8 mouse cellular contexts compared by ENCODE assay signal in genomic region chr13:83523232-83523969, GRCm38 (mm10). TPM values are rescaled to one million over a fixed set of nuclear protein-coding genes. Genes with fewer than 3 reads are reported as not detected.
DNase-seq lines count a peak whose midpoint lies in the region; ATAC-seq and TF ChIP-seq lines count a peak whose summit lies in the region.

No protein-coding gene starts in this region.

- H3K9ac ChIP-seq in liver, embryonic 13.5 days: peak overlapping the region; percentile 54
- peak overlapping the region; percentile 16; the same call in 1 of the 2 replicates for H3K9ac ChIP-seq in stomach, embryonic 15.5 days

- no peak for TF ChIP-seq POLR2A in thymus, adult 2 months (IDR thresholded peaks at IDR 0.05; ENCODE audit: control insufficient read depth, extremely low read depth, insufficient read depth, low read length, poor library complexity)

- H3K4me2 ChIP-seq in liver, embryonic 13.5 days: peak overlapping the region; percentile 81
- peak overlapping the region; percentile 76 for H3K4me2 ChIP-seq in stomach, embryonic 15.5 days

- H3K4me1 ChIP-seq in thymus, adult 2 months (replicated peaks; ENCODE audit: control insufficient read depth, insufficient read depth, low read length): peaks cover 6% of the 10 kb centered on the region; the same call in 1 of the 2 replicates
- peaks cover 12% of the 10 kb centered on the region for H3K4me1 ChIP-seq in liver, embryonic 13.5 days (replicated peaks)
- H3K4me1 ChIP-seq in stomach, embryonic 15.5 days: no peaks in the 10 kb centered on the region

- no peak for DNase-seq in thymus, adult 2 months
- no peak for DNase-seq in thymus, adult 18-20 months
- DNase-seq in embryo, embryonic 9.5 days (ENCODE audit: extremely low spot score): peak; percentile 61
- peak; percentile 84 to 90 for DNase-seq in heart, adult 9 months (ENCODE audit: low spot score in 2 of 2)
- peak; percentile 42 to 45 for DNase-seq in kidney, adult 8-10 months
- DNase-seq in liver, embryonic 13.5 days: no peak

- no peaks in the 10 kb centered on the region for H3K36me3 ChIP-seq in thymus, adult 2 months (ENCODE audit: control insufficient read depth, insufficient read depth, low read length)
- no peaks in the 10 kb centered on the region for H3K36me3 ChIP-seq in liver, embryonic 13.5 days
- H3K36me3 ChIP-seq in stomach, embryonic 15.5 days: no peaks in the 10 kb centered on the region

- ATAC-seq in liver, embryonic 13.5 days (ENCODE audit: low read depth): peak; percentile 59; the same call in 1 of the 2 replicates
- peak; percentile 36 for ATAC-seq in monocyte, adult 5-6 weeks (replicated peaks; ENCODE audit: insufficient number of reproducible peaks, low FRiP score, low TSS enrichment, poor library complexity, severe bottlenecking)
- peak; percentile 51; the same call in 1 of the 2 replicates for ATAC-seq in stomach, embryonic 15.5 days (ENCODE audit: insufficient read depth, low FRiP score, low read depth)

- H3K4me3 ChIP-seq in thymus, adult 2 months (ENCODE audit: control insufficient read depth, insufficient read depth, low read length): peak overlapping the region; percentile 11
- peak overlapping the region; percentile 69 for H3K4me3 ChIP-seq in liver, embryonic 13.5 days (replicated peaks)
- H3K4me3 ChIP-seq in stomach, embryonic 15.5 days (replicated peaks): peak overlapping the region; percentile 63

- H3K27ac ChIP-seq in thymus, adult 2 months (ENCODE audit: control insufficient read depth, insufficient read depth, low read length): no peak overlapping the region
- H3K27ac ChIP-seq in liver, embryonic 13.5 days: no peak overlapping the region
- H3K27ac ChIP-seq in stomach, embryonic 15.5 days: peak overlapping the region; percentile 86

- H3K27me3 ChIP-seq in thymus, adult 2 months (ENCODE audit: control insufficient read depth, insufficient read depth, low read length): no peaks in the 10 kb centered on the region
- H3K27me3 ChIP-seq in liver, embryonic 13.5 days: 0 out of 2 replicates have a peak, but pooled peaks cover 3% of the 10 kb centered on the region
- H3K27me3 ChIP-seq in stomach, embryonic 15.5 days (replicated peaks): no peaks in the 10 kb centered on the region

- WGBS in thymus, adult 2 months: 8% methylated on average over 35 of the region's 35 CpGs
- WGBS in liver, embryonic 13.5 days (ENCODE audit: insufficient replicate concordance): 1% methylated on average over 35 of the region's 35 CpGs
- WGBS in stomach, embryonic 15.5 days: 3% methylated on average over 35 of the region's 35 CpGs

- TF ChIP-seq CTCF in thymus, adult 2 months (IDR thresholded peaks at IDR 0.05; ENCODE audit: borderline replicate concordance, control insufficient read depth, extremely low read depth, insufficient read depth, low read length, poor library complexity): no peak

- no peaks in the 10 kb centered on the region for H3K9me3 ChIP-seq in liver, embryonic 13.5 days (replicated peaks)
- no peaks in the 10 kb centered on the region for H3K9me3 ChIP-seq in stomach, embryonic 15.5 days

RNA-seq across cellular contexts. Expression of gene Mef2c, which starts 19.6 kb away (rescaled TPM):
- 5.2 and 7.0 TPM in 2 replicates for polyA plus RNA-seq in thymus, adult 2 months (2012; rRNA removed)
- 15.4 and 21.7 TPM in 2 replicates for polyA plus RNA-seq in liver, embryonic 13.5 days (2015; fragmentation: Nextera tagmentation; extraction: Ambion mirVana)
- total RNA-seq in monocyte, adult 5-6 weeks (2017): 206 to 301 TPM (median 262 TPM) in 3 replicates
- 39.5 and 41.4 TPM in 2 replicates for polyA plus RNA-seq in stomach, embryonic 15.5 days (2015; fragmentation: Nextera tagmentation; extraction: Ambion mirVana)

Comparison
In these comparisons a context has a peak if more than half of its experiments do, and no peak if none do; other contexts are left out.
1. DNase-seq: peak in embryo, embryonic 9.5 days (single experiment), heart, adult 9 months (2 of 2) and kidney, adult 8-10 months (2 of 2); none in thymus, adult 2 months (single experiment), thymus, adult 18-20 months (0 of 2) and liver, embryonic 13.5 days (single experiment).
2. H3K4me3 ChIP-seq: peak in every context shown above with its lines; median percentile 69 in liver, embryonic 13.5 days; 63 in stomach, embryonic 15.5 days; 11 in thymus, adult 2 months.
3. Peak in every context shown above with its lines, with median percentiles within 50 percentile points of each other: ATAC-seq.